Mouse (Mus musculus): ENCODE measurements around the gene Rgn.

Rgn gene

GRCm38 (mm10) chrX:20549532-20549931 is at the start of gene Rgn:
Gene Rgn (plus strand): TSS chrX:20549787.
- DNase-seq (ENCODE audit: low spot score in 2 of 2) = no peak

DNA sequence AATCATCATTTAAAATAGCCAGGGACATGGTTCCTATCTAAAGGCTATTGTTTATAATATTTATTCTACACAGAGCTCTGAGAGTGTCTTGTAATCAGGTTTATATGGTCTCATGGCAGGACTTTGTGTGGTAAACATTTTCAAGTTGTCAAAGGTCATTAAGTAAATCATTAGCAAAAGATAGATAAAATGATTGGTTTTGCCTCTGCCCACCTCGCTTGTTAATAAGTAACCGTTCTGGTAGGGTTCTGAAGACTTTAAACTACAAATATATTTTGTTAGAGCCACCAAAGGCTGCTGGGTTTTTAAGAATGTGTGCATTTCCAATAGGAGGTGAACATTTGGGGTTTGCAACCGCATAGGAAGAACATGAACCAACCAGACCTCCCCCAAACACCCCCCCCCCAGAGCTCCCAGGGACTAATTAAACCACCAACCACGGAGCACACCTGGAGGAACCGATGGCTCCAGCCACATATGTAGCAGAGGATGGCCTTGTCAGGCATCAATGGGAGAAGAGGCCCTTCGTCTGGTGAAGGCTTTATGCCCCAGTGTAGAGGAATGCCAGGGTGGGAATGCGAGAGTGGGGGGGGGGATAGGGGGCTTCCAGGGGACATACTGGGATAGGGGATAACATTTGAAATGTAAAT is 29.2 kb upstream of the Rgn start:
- DNase-seq (ENCODE audit: low spot score in 2 of 2) = no peak

- DNase-seq (ENCODE audit: low spot score in 2 of 2) = no peak
These were observed 28.0 kb upstream of the Rgn start for GRCm38 (mm10) chrX:20521578-20521977.

- no peak for DNase-seq (ENCODE audit: low spot score in 2 of 2)
These were observed 17.0 kb upstream of the Rgn start for GRCm38 (mm10) chrX:20532621-20533020.

- DNase-seq (ENCODE audit: low spot score in 2 of 2) = no peak
These were observed 5.7 kb upstream of the Rgn start for GRCm38 (mm10) chrX:20543867-20544266.

- no peak for DNase-seq (ENCODE audit: low spot score in 2 of 2)
These were observed 2.0 kb upstream of the Rgn start for GRCm38 (mm10) chrX:20547609-20548008.

DNA sequence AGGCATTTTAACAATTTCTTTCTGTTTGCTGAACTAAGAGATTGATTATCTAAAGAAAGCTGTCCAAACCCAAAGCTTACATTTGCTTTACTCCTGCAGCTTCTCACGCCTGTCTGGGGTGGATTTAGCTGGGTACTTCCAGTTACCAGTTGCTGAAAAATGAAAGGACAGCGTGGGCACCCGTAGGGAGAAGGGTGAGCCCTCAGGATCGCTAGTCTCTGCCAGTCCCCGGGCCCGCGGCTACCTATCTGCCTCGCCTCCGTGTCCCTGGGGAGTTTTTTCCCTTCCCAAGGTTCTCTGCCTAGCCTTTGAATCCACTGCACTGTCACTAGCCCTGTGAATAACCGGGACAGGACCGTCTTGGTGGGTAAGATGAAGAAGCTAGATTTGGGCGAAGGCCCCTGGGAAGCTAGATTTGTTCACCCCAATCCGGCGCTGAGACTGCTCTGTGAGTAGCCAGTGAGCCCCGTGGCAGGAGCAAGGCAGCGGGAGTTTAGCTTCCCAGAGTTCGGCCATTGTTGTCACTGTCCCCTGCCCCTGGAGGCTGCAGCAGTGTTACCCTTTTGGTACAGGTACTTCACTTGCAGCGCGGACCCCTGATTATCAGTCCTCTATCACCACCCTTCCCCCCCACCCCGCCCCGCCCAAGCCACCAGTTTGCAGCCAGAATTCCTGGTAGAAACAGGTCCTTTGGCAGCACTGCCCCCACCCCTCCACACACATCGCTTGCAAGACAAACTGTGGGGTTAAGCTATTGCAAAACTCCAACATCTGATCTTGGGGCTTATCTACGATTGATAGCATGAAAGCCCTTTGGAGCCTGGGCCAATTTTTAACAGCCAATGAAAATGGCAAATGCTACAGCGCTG is 1.3 kb upstream of the Rgn start:
- no peak for DNase-seq (ENCODE audit: low spot score in 2 of 2)

- no peak for DNase-seq (ENCODE audit: low spot score in 2 of 2)
These were observed 627 bp upstream of the Rgn start for GRCm38 (mm10) chrX:20548880-20549440.

DNA sequence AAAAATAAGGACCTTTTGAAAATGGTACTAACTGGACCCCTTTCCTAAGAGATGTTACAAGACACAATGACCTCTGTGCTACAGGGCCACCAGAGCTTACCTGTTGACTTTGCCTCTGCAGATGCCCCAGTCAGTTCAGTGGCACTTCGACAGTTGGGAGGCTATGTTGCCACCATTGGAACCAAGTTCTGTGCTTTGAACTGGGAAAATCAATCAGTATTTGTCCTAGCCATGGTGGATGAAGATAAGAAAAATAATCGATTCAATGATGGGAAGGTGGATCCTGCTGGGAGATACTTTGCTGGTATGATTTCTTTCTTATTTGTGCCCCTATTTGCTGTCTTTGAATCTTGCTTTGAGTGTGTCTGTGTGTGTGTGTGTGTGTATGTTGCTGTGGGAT is 2.6 kb downstream of the Rgn start:
- no peak for DNase-seq (ENCODE audit: low spot score in 2 of 2)

- DNase-seq (ENCODE audit: low spot score in 2 of 2) = no peak
These were observed 12.3 kb downstream of the Rgn start for GRCm38 (mm10) chrX:20561846-20562245.

- no peak for DNase-seq (ENCODE audit: low spot score in 2 of 2)
These were observed 14.4 kb downstream of the Rgn start for GRCm38 (mm10) chrX:20563941-20564340.

- DNase-seq (ENCODE audit: low spot score in 2 of 2) = no peak
These were observed 21.4 kb downstream of the Rgn start for GRCm38 (mm10) chrX:20571024-20571423.

GRCm38 (mm10) chrX:20572683-20573082 is 23.1 kb downstream of the Rgn start:
- no peak for DNase-seq (ENCODE audit: low spot score in 2 of 2)

- DNase-seq (ENCODE audit: low spot score in 2 of 2) = no peak
These were observed 24.3 kb downstream of the Rgn start for GRCm38 (mm10) chrX:20573927-20574326.

GRCm38 (mm10) chrX:20587968-20588367 is 38.4 kb downstream of the Rgn start:
- no peak for DNase-seq (ENCODE audit: low spot score in 2 of 2)

DNA sequence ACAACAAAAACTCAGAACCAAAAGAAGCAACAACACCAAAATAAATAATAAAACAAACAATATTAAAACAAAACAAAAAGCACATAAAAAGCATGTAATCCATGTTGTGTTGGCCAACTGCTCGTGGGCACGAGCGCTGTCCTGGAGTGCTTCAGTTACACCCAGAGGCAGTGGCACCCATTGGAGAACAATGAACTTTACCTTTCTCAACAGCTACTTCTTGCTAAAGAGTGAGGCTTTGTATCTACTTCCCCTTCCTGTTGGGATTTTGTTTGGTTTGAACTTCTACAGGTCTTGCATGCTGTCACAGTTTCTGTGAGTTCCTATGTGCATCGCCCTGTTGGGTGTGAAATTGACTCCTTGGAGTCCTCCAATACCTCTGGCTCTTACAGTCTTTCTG is 58.9 kb downstream of the Rgn start:
- no peak for DNase-seq (ENCODE audit: low spot score in 2 of 2)
